Mouse (Mus musculus): ENCODE measurements at regions not wholly inside any gene's neighbourhood (a gene's known extent, or its start where the extent isn't known, plus 50 kb on each side); places are given as distances from the start of the nearest gene placed in this dataset.
A peak's percentile ranks its signal among the peaks of the same experiment; 100 is the strongest.

DNA sequence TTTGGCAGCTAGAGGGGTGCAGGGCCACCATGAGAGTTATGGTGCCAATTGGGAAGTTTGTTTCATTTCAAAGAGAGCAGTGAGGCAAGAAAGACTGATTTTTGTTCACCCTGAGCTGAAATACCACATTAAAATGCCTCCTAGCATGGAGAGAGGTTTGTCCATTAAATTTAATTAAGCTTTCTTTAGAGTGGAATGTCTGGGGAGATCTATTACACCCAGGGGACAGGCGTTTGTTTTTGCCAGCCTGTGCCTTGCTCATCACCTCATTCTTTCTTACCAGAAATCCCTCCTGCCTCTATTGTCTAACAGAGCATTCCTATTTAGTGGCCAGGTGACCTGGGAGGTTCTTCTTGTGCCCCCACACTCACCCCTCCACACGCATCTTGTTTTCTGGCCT, 55.2 kb upstream of the Rcn1 start:
- peak; percentile 51 for DNase-seq (ENCODE audit: low read depth, low spot score)

- no peak for DNase-seq (ENCODE audit: low read depth, low spot score)
Measured at GRCm38 (mm10) chr2:105454836-105455235, 55.7 kb upstream of the Rcn1 start.

DNA sequence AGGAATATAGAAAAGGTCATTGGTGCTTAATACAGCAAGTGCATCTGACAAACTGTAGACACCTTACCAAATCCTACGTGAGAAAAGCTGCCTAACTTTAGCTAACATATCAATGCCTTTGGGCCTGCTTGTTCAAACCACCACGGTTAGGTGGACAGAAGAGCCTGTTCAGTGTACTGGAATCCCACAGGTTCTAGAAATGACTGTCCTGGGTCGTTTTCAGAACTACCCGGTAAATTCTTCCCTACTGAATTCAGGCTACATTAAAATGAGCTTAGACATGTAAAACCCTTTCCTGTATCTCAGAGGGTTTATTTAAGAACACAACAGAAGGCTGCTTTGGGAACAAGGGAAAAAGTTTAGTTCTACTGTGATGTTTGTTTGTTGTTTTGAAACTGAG, 59.5 kb upstream of the Rcn1 start:
- DNase-seq (ENCODE audit: low read depth, low spot score) = no peak

DNA sequence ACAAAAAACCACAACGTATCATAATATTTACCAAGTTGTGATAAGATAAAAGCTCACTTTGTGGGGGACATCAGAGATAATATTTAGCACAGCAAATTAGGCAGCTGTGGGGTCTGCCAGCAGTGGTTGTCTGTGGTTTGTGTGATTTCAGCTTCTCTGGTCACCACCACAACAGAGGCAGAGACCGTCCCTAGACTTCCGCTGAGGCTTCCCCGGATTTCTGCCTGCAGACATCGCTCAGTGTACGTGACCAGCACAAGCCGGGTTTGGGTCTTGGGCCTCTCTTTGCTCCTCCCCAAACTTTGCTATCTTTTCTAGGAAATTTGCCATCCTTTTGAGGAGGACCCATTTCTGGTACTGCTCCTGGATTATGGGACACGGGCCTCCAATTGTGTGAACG, 60.4 kb upstream of the Rcn1 start:
- DNase-seq (ENCODE audit: low read depth, low spot score) = no peak

- no peak for DNase-seq (ENCODE audit: low read depth, low spot score)
Measured at GRCm38 (mm10) chr2:105465630-105466029, 66.5 kb upstream of the Rcn1 start.

DNA sequence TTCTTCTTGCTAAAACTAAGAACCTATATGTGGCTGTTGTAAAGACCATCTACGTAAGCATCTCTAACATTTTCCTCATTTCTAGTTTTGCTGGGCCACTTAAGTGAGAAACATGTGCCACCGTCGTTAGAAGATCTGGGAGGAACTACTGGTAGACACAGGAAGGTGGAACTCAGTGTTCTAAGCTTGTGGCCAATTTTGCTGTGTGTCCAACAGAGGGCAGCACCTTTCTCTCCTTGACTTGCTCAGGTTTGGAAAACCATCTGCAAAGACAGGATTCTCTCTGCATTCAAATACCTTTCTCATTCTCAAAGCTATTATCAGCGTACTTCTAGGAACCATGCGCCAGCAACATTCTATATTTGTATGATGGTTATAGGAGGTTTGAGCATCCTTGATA, 69.8 kb upstream of the Rcn1 start:
- DNase-seq (ENCODE audit: low read depth, low spot score) = peak; percentile 53

- no peak for DNase-seq (ENCODE audit: low read depth, low spot score)
Measured at GRCm38 (mm10) chr2:105476028-105476677, 77.0 kb upstream of the Rcn1 start.

- DNase-seq (ENCODE audit: low read depth, low spot score) = no peak
Measured at GRCm38 (mm10) chr2:105481990-105482592, 83.0 kb upstream of the Rcn1 start.

GRCm38 (mm10) chr2:105484496-105484895, 85.4 kb upstream of the Rcn1 start:
- no peak for DNase-seq (ENCODE audit: low read depth, low spot score)

DNA sequence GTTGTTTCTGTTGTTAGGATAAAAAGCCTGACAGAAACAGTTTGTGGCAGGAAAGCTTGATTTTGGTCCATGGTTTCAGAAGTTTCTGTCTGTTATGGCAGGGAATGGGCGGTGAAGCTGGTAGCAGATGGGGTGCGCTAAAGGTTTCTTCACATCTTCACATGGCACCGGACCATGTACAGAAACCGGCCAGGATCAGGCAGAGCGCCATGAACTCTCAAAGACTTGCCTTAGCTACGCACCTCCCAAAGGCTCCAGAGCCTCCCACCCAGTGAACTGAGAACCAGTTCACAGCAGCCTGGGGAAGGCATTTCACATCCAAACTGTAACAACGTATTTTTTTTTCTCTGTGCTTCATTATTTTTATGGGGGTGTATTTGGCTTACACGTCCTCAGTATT, 86.2 kb upstream of the Rcn1 start:
- no peak for DNase-seq (ENCODE audit: low read depth, low spot score)

- no peak for DNase-seq (ENCODE audit: low read depth, low spot score)
Measured at GRCm38 (mm10) chr2:105495796-105496195, 96.7 kb upstream of the Rcn1 start.

DNA sequence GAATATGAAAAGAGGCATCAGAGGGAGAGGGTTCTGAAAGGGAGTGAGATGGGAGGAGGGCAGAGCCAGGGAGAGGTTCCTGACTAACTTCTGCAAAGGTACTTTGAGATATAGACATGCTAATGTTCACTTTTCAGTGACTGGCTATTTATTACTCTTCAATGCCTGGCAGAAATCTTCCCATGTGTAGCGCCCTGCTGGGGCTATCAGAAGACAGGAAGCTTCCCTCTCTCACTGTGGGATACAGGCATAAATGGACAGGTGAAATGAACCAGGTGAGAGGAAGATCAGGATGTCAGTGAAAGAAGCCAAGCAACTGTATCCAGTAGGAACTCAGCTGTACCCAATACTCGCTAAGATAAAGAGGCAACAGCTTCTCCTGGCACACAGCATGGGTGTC, 105.1 kb upstream of the Rcn1 start:
- DNase-seq (ENCODE audit: low read depth, low spot score) = no peak

DNA sequence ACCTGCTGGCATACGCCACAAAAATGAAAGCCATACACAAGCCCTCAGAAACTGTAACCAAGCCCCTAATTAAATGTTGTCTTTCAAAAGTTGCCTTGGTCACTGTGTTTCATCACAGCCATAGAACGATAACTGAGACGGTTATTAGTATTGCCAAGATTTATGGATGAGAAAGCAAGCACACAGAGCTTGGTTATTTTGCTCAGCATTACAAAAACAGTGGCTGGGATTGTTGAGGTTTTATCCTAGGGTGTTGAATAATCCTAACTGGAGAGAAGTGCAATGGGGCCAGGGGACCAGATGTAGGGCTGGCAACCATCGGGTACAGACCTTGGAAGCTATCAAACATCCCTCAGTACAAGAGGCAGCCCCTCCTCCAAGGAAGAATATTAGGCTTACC, 106.4 kb upstream of the Rcn1 start:
- DNase-seq (ENCODE audit: low read depth, low spot score) = no peak

- DNase-seq (ENCODE audit: low read depth, low spot score) = no peak
Measured at GRCm38 (mm10) chr2:105507160-105507559, 108.0 kb upstream of the Rcn1 start.

GRCm38 (mm10) chr2:105510816-105511215, 111.7 kb upstream of the Rcn1 start:
- no peak for DNase-seq (ENCODE audit: low read depth, low spot score)

- DNase-seq (ENCODE audit: low read depth, low spot score) = peak; percentile 30
Measured at GRCm38 (mm10) chr2:105511690-105512089, 112.6 kb upstream of the Rcn1 start.

DNA sequence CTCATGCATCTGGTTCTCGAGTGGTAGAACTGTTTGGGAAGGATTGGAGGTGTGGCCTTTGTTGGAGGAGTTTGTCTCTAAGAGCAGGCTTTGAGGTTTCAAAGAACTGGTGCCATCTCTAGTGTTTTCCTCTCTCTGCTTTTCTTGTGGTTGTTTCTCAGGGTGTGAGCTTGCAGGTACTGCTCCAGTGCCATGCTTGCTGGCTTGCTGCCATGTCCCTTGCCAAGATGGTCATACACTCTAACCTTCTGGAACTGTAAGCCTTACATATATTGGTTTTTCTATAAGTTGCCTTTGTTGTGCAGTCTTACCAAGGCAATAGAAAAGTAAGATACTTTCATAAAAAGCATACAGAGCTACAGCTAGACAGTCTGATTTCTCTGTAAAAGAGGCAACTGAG, 115.1 kb upstream of the Rcn1 start:
- DNase-seq (ENCODE audit: low read depth, low spot score) = no peak

DNA sequence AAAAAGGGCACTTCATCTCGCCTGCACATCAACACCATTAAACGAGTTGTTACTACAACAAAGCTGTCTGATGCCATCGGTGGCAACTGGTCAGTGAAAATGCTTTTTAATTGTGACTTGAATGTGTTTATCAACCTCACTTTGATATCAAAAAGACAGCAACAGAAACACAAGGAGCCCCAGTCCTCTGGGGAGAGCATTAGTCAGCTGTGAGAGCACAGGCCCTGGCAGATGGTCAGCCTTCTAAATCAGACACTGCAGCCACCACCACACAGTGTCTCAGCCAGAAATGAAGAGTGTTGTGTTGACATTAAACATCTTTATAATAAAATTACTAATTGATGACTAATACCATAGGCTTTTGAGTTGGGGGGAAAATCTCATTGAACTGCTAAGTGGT, 115.8 kb upstream of the Rcn1 start:
- no peak for DNase-seq (ENCODE audit: low read depth, low spot score)

GRCm38 (mm10) chr2:105515326-105515725, 116.2 kb upstream of the Rcn1 start:
- no peak for DNase-seq (ENCODE audit: low read depth, low spot score)

DNA sequence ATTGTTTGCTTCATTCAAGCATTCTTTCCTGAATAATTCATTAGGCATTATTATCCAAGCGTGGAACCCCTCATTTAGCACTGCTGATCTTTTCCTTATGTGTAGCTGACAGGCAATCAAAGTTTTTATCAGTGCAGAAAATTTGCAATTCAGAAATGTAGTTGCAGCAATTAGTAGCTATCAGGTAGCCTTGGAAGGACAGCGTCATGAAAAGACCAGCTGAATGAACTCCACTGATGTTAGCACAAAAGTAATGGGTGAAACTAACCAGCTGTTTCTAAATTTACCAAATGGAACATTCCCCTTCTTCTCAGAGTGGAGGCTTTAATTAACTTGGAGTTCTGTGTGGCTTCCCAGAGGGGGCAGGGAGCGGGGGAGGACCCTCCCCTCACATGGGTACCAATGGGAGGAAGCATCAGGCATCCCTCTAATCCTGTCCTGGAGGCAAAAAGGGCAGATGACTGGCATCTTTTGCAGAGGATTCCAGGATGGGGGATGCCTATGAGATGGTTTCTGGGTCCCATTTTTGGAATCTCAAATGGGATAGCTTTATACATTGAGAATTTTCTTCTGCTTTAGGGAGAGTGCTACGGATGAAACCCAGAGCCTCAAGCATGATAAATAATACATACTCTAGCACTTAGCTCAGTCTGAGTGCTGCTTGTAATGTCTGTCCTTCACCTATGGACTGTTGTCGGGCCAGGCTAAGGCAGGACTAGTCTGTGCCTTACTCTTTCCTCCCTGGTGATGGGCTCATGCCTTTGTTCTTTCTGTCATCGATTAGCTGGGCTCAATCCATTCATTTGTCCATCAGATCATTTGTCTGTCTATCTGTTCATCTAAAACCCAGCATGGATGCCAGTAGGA, 117.4 kb upstream of the Rcn1 start:
- DNase-seq (ENCODE audit: low read depth, low spot score) = no peak

DNA sequence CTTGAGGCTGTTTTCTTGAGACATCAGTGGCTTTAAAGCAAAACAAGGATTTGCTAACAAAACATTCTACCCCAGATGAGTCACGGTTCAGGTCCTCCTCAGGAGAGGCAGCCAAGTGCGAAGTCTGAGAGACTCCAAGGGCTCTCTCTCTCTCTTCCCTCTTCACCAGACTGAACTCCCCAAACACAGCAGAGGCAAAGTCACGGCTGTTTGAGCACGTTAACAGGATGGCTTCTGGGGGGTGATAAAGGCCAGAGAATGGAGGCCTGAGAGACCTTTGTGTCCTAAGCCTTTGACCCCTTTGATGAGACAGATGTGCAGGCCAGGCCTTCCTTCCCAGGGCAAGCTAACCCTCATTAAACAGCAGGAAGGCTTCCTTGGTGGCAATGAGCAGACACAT, 122.7 kb upstream of the Rcn1 start:
- DNase-seq (ENCODE audit: low read depth, low spot score) = peak; percentile 39

DNA sequence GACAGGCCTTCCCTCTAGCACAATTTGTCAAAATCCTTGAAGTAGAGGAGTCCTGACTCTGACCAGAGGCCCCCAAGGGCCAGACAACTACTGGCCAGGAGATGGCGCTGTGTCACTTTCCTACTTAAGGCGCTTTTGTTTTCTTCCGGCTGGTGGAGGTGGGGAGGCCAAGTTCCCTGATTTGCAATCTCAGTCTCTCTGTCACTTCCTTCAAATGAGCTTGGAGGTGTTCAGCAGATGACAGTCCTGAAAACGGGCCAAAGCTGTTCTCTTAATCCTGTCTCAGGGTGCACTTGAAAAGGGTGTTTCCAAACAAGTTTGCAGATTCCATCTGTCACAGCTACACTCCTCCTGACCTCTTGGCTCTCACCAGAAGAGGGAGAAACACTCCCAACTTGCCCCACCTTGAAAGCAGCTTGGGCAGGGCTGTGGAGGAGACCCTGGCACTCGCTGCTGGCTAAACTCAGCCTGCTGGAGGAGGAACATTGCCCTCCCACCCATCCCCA, 124.2 kb upstream of the Rcn1 start:
- peak; percentile 75 for DNase-seq (ENCODE audit: low read depth, low spot score)
